Mouse (Mus musculus) neural tube, embryonic 10.5 days (tissue): ENCODE data around the gene Srp68.

Experiments used
- DNase-seq: peaks from one replicate; pipeline ENCODE4 v3.0.0-alpha.2; 2017; ENCODE audit warnings: low spot score; ENCODE audit errors: extremely low spot score

Gene Srp68

GRCm38 (mm10) chr11:116274045-116274666 lies at the start of gene Srp68:
Srp68 (minus strand) TSS chr11:116274217.
- peak; percentile 92 for DNase-seq

DNA sequence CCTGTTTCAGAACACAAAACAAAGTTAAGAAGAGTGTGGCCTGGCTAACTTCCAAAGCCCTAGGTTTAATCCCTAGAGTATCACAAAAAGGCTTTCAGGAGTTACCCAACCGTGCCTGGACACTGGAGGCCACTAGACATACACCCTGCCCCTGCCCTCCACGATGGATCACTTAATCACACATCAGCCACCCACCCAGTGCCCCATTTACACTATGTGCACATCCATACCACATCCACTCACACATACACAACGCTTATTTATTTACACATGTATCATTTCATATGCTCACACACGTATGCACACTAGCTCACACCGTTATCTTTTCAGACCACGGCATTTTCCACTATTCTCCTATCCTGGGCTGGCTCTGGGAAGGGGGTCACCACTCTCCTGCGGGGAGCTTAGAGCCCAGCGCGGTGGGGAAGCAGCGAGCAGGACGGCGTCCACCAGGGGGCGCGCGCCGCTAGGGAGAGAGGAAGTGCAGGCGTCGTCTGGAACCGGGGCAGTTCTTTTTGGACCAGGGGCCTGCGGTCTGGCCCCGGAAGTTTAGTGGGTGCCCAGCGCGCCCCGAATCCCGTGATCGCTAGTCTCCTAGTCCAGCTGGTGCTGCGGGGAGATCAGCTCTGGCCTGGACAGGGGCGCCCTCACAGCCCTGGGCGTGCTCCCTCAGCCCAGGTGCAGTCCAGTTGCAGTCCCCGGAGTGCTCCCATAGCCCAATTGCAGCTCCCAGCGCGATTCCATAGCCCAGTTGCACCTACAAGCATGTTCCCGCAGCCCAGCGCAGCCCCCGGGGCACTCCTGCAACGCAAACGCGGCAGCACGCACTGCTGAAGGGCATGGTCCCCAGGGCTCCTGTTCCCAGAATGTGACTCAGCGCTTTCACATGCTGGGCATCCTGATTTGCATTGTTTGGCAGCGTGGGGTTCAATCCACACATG lies 45.0 kb upstream of the Srp68 start:
- peak; percentile 92 for DNase-seq

DNA sequence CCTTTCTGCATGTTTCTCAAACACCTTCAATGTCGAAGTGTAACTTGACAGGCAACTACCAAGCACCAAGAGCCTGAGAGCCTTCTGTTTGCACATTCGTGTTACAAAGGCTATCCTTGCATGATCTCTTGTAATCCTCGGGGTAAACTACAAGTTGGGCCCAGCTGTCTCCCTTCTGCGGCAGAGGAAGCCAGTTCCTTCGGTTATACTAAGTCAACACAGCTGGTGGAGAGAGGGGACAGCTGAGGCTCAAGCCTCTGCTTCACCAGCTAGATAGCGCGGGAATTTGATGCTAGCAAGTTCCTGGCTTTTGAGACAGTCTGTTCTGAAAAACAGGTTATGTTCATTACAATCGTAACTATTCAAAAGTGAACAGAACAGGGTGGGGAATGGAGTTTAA lies 38.3 kb upstream of the Srp68 start:
- DNase-seq, result no peak

DNA sequence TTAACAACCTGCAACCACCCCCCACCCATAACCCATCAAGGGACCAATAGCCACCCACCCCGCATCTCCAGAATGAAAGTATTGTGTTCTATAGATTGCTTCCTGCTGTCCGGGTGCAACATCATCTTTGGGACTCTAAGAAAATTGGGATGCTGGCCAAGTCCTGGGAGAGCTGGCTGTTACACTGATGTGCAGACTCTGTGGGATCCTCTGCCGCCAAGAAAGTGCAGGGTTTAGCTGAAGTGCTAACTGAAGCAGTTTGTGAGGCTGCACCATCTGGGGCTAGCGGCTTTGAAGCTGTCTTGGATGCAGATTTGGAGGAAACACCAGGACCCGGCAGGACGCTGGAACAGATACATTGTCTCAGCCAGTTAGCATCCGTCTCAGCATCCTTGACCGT lies 37.2 kb upstream of the Srp68 start:
- no peak for DNase-seq

DNA sequence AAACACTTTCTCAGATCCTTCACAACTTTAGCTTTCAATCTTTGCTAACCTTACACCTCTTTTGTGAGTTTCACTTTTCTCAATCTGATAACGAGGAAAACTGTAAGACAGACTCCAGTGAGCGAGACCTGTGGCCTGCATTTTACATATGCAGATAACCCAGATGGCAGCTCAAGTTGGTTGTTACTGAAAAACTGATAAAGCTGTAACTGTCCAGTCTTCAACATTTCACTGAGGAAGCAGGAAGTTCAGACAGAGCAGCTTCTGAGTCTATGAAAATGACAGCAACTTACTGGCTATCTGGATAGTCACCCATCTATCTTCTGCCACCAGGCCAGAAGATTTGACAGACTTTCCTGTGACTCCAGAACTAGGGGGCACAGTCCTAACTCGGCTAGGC lies 35.6 kb upstream of the Srp68 start:
- DNase-seq, result no peak

- DNase-seq, result no peak
Measured at GRCm38 (mm10) chr11:116307762-116308531, 33.9 kb upstream of the Srp68 start.

GRCm38 (mm10) chr11:116307019-116307725 lies 33.2 kb upstream of the Srp68 start, which contains the start of gene Exoc7:
Exoc7 (minus strand) TSS chr11:116307233.
- DNase-seq, result no peak

- peak; percentile 98 for DNase-seq
Measured at GRCm38 (mm10) chr11:116306126-116306982, 32.3 kb upstream of the Srp68 start.

DNA sequence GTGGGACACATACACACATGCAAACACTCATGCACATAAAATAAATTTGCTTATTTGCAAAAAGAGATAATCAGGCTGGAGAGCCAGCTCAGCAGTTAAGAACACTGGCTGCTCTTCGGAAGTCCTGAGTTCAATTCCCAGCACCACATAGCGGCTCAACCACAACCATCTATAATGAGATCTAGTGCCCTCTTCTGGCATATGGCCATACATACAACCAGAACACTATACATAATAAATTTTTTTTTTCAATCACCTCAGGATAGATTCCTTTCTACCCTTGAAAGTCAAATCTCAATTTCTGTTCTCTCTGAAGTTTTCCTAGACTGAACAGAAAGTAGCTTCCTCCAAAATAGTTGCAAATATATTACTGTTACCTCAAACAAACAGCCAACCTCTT lies 31.4 kb upstream of the Srp68 start:
- no peak for DNase-seq

DNA sequence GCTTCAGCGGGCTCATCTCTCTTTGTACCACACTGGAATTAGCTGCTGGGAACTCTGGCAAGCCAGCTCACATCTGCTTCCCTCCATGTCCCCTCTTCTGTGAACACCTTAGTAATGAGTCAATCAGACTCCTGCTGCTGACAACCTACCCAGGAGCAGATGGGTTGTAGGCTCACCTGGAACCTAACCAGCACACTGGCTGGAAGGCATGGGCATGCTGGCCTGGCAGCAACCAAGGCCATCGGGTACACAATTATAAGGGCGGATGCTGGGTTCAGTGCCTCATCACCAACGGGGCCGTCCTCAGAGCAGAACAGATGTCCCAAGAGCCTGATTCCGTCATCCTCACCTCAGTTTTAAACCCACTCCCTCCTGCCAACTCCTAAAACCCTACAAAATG lies 24.6 kb upstream of the Srp68 start:
- no peak for DNase-seq

DNA sequence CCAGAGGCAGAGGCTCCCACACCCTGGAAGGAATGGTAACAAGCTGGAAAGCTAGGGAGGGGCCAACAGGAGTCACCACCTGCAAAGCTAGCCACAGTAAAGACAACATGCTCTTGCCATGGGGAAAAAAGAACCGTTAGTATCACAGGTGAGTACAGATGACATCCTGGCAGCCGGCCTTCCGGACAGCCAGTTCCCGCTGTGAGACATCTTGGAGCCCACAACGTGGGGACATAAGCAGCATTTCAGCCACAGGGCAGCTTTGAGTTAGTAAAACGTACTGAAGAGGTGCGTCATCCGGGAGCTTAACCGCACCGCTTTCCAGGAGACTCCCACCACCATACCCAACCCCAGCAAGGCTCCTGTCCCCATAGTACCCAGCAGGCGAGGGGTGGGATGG lies 24.2 kb upstream of the Srp68 start:
- DNase-seq, result no peak

DNA sequence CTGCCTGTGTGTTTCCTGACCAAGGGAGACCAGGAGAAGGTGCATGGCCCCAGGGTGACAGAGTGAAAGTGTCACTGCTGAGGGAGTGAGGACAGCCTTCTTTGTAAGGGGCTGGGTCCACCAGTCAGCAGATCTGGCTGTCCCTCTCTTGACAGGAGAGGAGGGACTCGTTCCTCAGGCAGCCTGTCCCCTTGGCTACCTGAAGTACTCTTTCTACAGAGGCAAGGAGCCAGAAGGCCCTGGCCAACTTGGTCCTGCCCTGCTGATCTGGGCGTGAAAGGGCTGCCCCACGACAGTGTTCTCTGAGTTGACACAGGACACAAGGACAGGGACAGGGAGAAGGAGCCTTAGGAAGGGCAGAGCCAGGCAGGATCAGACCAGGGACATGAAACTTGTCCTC lies 23.0 kb upstream of the Srp68 start:
- no peak for DNase-seq

DNA sequence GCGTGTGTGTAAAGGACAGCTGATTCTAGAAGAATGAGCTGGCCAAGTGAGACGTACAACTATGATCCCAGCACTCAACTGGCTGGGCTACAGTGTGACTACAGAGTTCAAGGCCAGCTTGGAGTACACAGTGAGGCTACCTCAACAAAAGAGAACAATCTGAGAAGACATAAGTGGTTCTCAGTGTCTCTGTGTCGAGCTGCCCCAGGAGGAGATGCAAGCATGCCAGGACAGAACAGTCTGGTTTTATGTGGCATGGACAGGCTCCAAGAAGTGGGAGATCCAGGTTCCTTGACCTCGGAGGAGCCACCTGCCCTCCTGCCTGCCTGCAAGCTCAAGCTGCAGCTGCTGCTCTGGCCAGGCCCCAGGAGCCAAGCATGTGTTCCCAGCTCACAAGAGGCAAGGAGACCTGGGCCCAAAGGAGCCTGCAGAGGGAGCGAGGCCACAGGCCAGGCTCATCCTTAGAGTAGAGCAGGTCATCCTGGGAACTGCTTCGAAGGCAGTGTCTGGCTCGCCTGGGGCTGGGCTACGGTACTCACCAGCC lies 22.2 kb upstream of the Srp68 start:
- no peak for DNase-seq

- DNase-seq, result peak; percentile 59
Measured at GRCm38 (mm10) chr11:116294319-116294718, 20.3 kb upstream of the Srp68 start.

DNA sequence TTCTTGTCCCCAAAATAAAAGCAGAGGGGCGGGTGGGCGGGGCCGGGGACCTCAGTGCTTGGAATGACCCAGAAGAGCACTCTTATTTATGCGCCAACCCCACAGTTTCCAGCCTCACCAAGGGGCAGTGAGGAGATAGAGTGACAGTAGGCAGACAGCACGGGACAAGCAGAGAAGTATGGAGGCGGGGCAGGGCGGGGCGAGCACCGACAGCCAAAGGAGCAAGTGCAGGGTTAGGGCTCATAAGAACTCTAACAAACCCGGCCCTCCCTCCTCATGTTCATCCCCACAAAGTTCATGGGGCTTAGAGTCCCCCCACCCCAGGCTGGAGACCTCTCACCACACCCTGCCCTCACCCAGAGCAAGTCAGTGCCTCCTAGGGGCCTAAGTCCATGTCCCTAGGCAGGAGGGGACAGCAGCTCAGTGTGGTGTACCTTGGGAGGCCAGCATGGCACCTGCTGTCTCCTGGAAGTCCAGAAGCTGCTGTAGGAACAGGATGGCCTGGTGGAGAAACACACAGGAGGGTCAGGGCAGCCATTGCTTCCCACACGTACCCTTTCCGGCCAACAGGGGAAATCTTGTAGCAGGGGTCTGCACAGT lies 19.6 kb upstream of the Srp68 start:
- DNase-seq, result no peak

- no peak for DNase-seq
Measured at GRCm38 (mm10) chr11:116292401-116292800, 18.4 kb upstream of the Srp68 start.

GRCm38 (mm10) chr11:116290556-116290955 lies 16.5 kb upstream of the Srp68 start:
- no peak for DNase-seq

DNA sequence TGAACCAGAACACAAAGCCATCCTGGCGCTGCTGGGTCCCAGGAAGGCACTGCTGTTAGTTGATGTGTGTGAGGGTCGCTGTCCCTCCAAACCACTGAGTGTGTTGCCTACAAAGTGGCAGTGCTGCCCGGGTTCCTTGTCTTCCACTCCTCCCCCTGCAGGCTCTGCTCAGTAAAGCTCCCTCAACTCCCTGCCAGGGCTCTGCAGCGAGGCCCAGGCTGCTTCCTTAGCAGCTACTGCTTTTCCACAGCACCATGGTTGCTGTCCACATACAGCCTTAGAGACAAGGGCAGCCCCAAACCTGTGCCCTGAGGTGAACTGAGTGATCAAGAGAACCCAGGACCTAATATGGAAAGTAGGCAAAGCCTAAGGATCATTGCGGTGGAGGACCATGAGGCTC lies 13.3 kb upstream of the Srp68 start:
- no peak for DNase-seq

DNA sequence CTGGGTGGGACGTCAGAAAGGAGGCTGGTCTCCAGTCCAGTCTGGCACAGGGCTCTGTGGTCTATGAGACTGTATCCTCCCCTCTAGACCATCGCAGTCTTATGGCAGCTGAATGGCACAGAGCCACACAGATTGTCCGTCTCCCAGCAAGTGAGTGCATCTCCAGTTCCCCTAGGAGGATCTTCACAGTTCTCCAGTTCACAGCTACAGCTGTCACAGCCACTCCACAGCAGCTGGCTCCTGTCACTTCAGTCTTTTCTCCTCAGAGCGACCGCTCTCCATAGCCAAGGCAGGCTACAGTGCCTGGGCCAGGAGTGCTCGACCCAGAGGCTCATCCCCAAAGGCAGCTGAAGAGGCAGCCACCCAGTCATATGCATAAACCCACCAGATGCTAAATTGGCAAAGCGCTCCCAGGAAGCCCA lies 11.8 kb upstream of the Srp68 start:
- no peak for DNase-seq

GRCm38 (mm10) chr11:116283982-116284381 lies 10.0 kb upstream of the Srp68 start:
- no peak for DNase-seq
